Mouse (Mus musculus) CH12F3 (cell line): ENCODE measurements around the gene Hdac9.

Experiments
- in situ Hi-C: fragments of 300-500 bp; cut with MboI; formaldehyde crosslinking; loops from 2 replicates; pipeline ENCODE4 v1.14.3; 2020; ENCODE audit warnings: low sequenced_read_pairs

Hdac9 gene

GRCm38 (mm10) chr12:34810221-34810620 is 106.7 kb downstream of the Hdac9 start:
- in situ Hi-C loops = no loop called here

DNA sequence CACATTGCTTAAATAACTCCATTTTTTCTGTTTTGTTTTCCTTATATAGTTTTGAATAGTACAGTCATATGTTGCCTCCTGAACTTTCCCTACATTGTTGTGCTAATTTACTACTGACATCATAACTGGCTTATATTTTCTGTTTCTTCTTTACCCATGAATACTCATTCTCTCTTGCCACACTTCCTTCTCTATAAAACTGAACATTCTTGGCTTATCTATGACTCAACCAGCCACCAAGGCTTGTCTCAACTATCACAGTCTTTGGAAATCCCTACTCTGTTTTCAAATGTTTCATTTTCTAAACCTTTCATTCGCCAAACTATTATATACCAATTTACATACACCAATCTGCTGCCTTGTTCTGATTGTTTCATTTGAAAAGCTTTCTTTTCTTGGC is 108.7 kb downstream of the Hdac9 start:
- in situ Hi-C loops = no loop called here

GRCm38 (mm10) chr12:34806528-34806927 is 110.4 kb downstream of the Hdac9 start:
- in situ Hi-C loops = no loop called here

DNA sequence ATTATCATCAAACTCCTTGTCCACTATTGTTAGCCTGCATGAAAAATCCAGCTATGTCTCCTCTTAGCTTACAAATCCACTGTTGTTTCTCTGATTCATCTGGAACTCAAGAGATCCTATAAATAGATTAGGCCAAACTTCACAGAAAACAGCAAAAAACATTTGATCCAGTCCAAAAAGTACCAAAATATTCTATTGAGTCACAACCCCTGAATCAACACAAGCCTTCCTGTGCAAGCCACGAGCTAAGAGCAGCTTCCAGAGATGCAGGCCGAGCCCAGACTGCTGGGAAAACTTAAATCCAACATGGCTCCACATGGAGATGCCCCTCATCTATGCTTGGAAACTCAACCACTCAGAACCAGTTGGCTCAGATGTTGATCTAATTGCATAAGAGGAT is 113.2 kb downstream of the Hdac9 start:
- in situ Hi-C loops = no loop called here

GRCm38 (mm10) chr12:34802308-34802707 is 114.6 kb downstream of the Hdac9 start:
- in situ Hi-C loops = no loop called here

- in situ Hi-C loops = no loop called here
Observed at GRCm38 (mm10) chr12:34801752-34802151, 115.1 kb downstream of the Hdac9 start.

DNA sequence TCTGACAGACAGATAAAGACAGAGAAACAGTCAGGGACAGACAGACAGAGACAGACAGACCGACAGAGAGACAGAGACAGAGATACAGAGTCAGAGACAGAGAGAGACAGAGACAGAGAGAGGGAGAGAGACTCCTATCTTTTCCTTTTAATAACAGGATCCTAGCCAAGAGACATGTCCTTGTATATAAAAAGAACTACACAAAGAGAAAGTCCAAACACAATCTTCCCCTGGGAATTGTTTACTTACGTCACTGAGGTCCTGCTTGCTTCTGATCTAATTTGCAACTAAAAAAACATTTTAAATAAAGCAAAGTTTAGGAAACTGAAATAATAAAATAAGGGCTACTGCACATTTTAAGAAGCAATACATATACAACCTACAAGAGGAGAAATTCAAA is 119.5 kb downstream of the Hdac9 start:
- in situ Hi-C loops = no loop called here

GRCm38 (mm10) chr12:34795487-34795886 is 121.4 kb downstream of the Hdac9 start:
- in situ Hi-C loops = no loop called here

GRCm38 (mm10) chr12:34792113-34792452 is 124.8 kb downstream of the Hdac9 start:
- in situ Hi-C loops = no loop called here

DNA sequence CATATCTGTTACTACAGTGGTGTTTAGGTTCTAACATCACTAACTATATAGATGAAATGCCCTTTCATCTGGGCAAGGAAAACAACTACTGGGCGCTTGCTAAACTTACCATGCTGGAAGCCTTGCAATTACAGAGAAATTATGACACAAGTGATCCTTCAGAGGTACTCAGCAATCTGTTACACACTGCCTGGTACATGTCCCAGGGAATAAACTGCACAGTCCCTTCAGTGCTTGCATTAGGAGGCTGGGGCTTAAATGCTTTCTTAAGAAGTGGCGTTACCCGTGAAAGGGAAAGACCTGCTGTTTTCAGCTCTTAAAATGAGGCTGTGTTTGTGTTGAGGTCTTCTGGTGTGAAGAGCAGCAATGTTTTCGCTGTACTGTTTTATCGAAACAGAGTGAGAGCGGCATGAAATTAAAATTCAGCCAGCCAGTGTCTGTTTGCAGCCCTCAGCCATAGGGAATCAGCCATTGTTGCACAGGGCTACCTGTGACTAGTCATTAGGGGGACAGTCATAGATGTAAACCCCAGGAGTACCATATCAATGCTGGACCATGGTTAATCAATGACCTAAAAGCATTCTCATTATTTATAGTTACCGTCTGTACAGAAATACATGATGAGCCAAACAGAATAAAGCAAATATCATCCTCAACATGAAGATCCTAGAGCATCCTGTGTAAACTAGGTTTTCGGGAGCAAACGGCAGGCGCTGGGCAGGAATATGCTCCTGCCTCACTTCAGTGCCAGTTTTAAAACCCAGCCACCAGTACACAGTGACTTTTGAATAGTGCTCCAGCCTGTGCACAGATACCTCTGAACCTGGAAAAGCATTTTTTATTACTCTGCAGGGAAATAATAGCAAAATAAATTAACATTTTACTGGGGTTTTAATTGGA is 125.4 kb downstream of the Hdac9 start:
- in situ Hi-C loops = no loop called here

DNA sequence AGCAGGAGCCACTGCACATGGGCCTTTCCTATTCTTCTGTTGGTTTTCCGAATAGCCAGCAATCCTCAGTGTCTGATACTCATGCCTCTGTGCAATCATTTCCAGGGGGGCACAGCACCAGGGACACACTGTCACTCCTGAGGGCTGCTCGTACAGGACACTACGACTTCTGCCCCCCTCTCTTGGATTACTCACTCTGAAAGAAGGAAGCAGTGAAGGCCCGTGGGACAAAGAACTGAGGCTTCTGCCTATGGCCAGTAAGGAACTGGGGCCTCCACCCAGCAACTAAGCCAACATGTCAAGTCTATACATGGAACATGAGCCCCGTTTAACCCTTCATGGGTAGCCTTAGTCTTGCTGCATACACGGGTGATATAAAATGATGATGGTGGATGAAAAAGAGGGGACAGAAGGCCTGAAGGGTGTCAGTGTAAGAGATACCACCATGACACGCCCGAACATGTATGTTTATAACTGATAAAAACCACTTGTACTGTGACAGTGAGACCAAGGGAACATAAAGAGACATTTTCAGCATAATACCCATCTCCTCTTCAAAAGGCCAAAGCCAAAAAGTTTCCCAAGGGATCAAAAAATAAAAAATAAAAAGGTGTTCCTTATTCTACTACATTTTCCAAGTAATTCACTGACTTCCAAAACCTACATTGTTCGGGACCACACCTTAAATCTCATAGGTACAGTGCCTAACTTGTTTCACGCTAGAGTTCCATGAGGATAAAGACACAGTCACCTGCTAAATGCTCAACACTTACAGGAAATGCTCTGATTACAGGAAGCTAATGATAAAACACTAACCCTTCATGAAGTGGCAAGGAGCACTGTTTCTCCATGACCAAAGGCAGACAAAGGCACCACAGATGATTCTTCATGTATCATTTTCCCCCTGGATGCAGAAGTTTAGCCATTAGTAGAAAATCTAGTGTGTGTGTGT is 127.6 kb downstream of the Hdac9 start:
- in situ Hi-C loops = no loop called here

GRCm38 (mm10) chr12:34787380-34787779 is 129.5 kb downstream of the Hdac9 start:
- in situ Hi-C loops = no loop called here

GRCm38 (mm10) chr12:34783574-34783973 is 133.3 kb downstream of the Hdac9 start:
- in situ Hi-C loops = no loop called here

GRCm38 (mm10) chr12:34779368-34779957 is 137.4 kb downstream of the Hdac9 start:
- in situ Hi-C loops = no loop called here

- in situ Hi-C loops = no loop called here
Observed at GRCm38 (mm10) chr12:34776170-34776569, 140.7 kb downstream of the Hdac9 start.

GRCm38 (mm10) chr12:34774071-34774470 is 142.8 kb downstream of the Hdac9 start:
- in situ Hi-C loops = no loop called here

DNA sequence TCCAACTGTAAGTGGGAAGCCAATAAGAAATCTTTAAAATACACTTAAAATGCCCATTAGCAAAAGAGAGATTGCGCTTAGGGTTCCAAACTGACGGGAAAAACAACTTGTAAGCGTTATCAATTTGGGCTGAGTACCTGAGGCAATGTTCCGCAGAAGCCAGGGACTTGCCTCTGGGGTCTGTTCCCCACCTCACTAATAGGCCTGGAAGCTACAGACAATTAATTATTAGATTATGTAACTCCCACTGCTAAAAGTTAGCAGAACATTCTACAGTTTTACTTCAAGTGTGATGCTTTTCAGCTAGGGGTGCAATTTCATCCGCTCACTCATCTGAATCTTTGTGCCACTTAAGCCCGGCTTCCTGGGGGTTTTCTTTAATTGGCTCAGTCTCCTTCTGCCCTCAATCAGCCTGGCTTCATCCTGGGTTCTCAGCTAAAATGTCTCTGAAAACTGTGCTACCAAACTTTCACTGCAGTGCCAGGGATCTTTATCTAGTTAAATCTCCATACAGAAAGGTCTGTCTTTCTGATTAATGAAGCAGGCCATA is 149.6 kb downstream of the Hdac9 start:
- in situ Hi-C loops = no loop called here

DNA sequence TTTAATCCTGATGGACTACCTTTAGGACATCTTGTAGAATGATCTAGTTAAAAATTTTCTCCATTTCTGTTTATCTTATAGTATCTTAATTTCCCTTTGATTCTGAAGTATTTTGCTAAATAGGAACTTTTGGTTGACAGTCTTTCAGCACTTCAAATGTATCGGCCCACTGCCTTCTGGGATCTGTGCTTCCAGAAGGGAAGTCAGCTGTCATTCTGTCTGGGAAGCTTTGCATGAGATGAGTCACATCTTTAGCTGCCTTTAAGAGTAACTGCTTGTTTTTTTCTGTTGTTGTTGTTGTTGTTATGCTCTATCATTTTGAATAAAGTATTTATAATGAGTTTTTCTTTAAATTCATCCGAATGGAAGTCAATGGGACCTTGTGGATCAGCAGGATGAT is 169.6 kb downstream of the Hdac9 start:
- in situ Hi-C loops = no loop called here

DNA sequence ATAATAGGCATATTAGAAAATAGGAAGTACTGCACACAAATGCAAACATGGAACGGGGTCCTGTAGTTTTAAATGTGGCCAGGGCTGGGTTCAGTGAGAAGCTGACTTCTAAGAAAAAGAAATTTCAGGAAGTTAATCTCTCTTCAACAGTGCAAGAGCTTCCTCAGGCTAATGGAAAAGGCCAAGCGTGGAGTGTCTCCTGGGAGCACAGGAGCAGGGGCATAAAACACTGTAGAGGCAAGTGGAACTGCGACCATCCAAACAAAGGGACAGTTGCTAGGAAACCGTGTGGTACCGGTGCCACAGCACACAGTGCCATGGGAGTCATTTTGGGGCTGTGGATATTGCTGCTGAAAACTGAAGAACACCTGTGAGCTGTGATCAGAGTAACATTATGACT is 191.7 kb downstream of the Hdac9 start:
- in situ Hi-C loops = no loop called here

- in situ Hi-C loops = no loop called here
Observed at GRCm38 (mm10) chr12:34724274-34724673, 192.6 kb downstream of the Hdac9 start.

GRCm38 (mm10) chr12:34722831-34723490 is 193.9 kb downstream of the Hdac9 start:
- in situ Hi-C loops = no loop called here
